Mouse (Mus musculus) spleen, adult 2 months (tissue): Measurements from ENCODE around the gene Mrpl20.

Experiments
- CTCF ChIP-seq: fragments of 200-500 bp; IDR thresholded peaks from 2 replicates; pipeline ENCODE4 v1.5.1; 2011; ENCODE audit warnings: mild to moderate bottlenecking, inconsistent platforms; ENCODE audit not compliant: insufficient read depth, insufficient read length, insufficient replicate concordance; ENCODE audit errors: extremely low read depth
- POLR2A ChIP-seq: fragments of 200-500 bp; IDR thresholded peaks from 2 replicates; pipeline ENCODE4 v1.6.1; 2011; ENCODE audit warnings: low read depth, low read length, inconsistent platforms

GRCm38 (mm10) chr4:155784081-155784701, 18.5 kb upstream of the Mrpl20 start:
- TF ChIP-seq CTCF (peak; percentile 69), POLR2A (no peak)
